Mouse (Mus musculus): Measurements from ENCODE around the gene Gm44973. TPM values are rescaled to one million over a fixed set of nuclear protein-coding genes. Genes with fewer than 3 reads are reported as not detected.

Gene Gm44973
- polyA plus RNA-seq (2016; fragmentation: Nextera tagmentation; extraction: Ambion mirVana), result 1.0 and 1.1 TPM in 2 replicates

DNA sequence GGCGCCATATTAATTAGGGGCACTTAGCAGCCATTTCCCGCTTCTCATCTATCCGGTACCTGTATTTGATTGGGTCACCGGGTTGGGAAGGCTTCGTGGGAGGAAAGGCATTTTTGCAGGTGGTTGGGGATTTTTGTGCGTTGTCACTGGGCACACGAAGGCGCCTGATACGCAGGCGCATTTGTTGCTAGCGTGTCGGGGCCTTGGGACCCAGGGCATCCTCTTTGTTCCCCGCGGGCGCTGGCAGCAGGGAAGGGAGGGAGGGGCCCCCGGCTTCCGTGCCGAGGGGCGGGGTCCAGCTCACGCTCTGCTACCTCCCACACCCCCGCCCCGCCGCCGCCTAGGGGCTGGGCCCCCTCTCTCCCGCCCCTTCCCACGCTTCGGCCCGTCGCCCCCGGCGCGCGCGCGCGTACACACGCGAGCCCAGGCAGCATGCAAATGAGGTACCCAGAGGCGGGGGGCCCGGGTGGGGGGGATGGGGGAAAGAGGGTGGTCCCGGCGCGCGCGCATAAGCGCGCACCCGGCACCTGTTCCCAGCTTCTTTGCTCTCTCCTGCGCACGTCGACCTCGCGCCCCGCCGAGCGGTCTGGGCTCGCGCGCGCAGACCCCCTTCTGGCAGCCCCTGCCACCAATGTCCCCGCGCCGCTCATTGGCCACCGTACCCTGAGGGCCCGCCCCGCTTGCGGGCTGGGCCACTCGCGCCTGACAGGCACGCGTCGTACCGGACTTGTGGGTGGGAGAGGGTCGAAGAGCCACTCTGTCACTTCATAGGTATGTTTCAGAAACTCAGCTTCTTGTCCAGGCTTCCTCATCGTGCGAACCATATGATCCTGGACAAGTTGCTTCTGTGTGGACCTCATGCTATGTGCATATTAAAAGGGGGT, at the start of gene Gm44973:
Gm44973 (plus strand) TSS at position 379 of the 884 bp plus-strand sequence.
- H3K27me3 ChIP-seq (ENCODE audit: poor library complexity, severe bottlenecking), result no peaks in the 10 kb centered on the region
- under 1% methylated on average over 57 of the region's 76 CpGs for WGBS

DNA sequence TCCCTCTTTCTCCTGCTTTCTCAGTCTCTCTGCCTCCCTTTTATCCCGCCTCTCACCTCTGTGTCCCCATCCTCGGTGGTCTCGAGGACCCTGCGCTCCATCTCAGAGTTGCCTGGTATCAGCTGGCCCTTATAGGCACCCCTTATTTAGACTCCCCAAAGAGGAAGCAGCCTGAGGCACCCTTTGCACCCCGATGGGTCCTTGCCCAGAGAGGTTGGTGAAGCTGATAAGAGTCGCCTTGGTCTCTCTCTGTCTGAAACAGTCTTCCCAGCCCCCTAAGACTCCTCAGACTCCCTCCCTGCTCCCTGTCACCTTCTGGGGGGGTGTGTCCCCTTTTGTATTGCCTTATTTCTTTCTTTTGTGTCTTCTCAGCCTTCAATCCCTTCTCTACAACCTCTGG, 44.2 kb upstream of the Gm44973 start, which contains the start of gene Sbk3:
Sbk3 (minus strand) TSS at position 101 of the 400 bp plus-strand sequence.
- no peak for DNase-seq (ENCODE audit: extremely low spot score, low spot score)

More for the DNA sequence above, at the start of gene Gm44973:
- Histone ChIP-seq H3K27ac (peak within 1 kb of the TSS; percentile 96), H3K4me1 (peaks cover 25% of the 10 kb centered on the region), H3K36me3 (replicated peaks) (peaks cover 44% of the 10 kb centered on the region), H3K9me3 (peaks cover 16% of the 10 kb centered on the region; the same call in 1 of the 2 replicates), H3K4me3 (peak within 1 kb of the TSS; percentile 73)
- peak; percentile 95 for DNase-seq (ENCODE audit: extremely low spot score, low spot score)

DNA sequence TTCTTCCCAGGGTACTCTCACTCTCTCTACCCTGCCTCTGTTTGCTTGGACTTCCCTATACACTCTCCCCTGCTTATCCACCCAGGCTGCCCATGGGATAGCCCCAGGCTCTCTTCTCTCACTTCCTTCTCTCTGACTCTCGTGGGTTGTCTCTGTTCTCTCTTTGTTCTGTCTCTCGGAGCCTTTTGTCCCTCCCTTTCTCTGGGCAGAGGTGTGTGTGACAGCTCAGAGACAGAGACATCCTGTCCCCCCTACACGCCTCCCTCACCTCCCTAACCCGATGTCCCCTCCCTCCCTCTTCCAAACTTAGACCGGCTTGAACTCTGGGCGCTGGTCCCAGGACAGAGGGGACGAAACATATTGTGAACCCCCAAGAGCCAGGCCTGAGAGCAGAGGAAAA, 43.6 kb upstream of the Gm44973 start:
- no peak for DNase-seq (ENCODE audit: extremely low spot score, low spot score)
- 30% methylated on average over 7 of the region's 7 CpGs for whole genome bisulfite sequencing

More for the DNA sequence above, 44.2 kb upstream of the Gm44973 start, which contains the start of gene Sbk3:
- peaks cover 17% of the 10 kb centered on the region for H3K4me1 ChIP-seq
- no peaks in the 10 kb centered on the region for H3K9me3 ChIP-seq
- H3K27me3 ChIP-seq (ENCODE audit: poor library complexity, severe bottlenecking), result no peaks in the 10 kb centered on the region
- H3K27ac ChIP-seq, result 0 out of 2 replicates have a peak within 1 kb of the TSS, but pooled peaks have one; percentile 37
- no peaks in the 10 kb centered on the region for H3K36me3 ChIP-seq (replicated peaks)
- WGBS, result 44% methylated on average over 6 of the region's 6 CpGs
- no peak within 1 kb of the TSS for H3K4me3 ChIP-seq

DNA sequence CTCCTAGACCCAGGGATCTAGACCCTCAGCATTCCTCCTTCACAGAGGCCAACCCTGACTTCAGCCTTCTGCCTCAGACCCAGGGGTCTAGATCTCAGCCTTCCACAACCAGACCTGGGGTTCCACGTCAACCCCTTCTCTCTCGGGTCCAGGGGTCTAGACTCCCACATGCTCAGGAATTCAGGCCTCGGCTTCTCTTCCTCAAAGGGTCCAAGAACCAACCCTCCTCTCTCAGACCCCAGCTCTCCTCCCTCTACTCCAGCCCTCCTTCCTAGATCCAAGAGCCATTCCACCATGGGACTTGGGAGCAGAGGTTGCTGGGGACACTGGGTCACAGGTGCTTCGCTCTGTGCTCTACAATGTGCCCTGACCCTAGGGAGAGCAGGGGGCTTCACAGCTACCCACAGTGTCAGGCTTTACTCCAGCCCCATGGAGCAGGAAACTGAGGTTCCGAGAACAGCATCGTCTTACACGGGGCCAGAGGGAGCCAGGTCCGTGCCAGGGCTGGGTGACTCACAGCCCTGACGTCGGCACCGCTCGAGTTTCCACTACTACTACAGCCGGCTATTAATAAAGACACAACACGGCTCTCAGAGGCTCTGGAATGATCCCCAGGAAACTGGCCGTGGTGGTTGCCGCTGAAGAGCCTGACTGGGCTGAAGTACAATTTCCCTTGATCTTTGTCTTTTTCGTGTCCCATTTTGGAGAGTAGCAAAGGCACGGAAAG, 42.8 kb upstream of the Gm44973 start:
- no peaks in the 10 kb centered on the region for H3K27me3 ChIP-seq (ENCODE audit: poor library complexity, severe bottlenecking)
- 81% methylated on average over 18 of the region's 18 CpGs for WGBS

More for the DNA sequence above, 43.6 kb upstream of the Gm44973 start:
- Histone ChIP-seq H3K27ac (0 out of 2 replicates have a peak overlapping the region, but pooled peaks have one; percentile 1), H3K36me3 (replicated peaks) (no peaks in the 10 kb centered on the region), H3K4me3 (no peak overlapping the region), H3K4me1 (peaks cover 17% of the 10 kb centered on the region), H3K9me3 (no peaks in the 10 kb centered on the region), H3K27me3 (ENCODE audit: poor library complexity, severe bottlenecking) (no peaks in the 10 kb centered on the region)

DNA sequence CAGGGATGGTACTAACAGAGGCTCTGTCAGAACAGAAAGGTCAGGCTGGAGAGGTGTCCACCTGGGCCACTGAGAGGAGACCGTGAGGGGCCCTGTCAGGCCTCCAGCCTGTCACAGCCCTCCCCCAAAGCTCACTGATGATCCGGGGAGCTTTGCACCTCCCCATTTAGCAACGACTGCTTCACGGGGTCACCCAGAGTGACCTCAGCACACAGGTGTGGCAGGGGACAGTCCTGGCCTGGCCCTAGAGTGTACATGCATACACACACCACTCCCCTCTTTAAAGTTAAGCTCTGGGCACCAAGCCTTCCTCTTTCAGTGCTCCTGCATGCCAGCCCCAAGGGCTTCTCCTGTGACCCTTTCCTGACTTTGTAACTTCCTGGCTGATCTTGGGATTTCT, 39.8 kb upstream of the Gm44973 start:
- no peaks in the 10 kb centered on the region for H3K36me3 ChIP-seq (replicated peaks)
- DNase-seq (ENCODE audit: extremely low spot score, low spot score), result no peak
- peaks cover 15% of the 10 kb centered on the region for H3K4me1 ChIP-seq
- H3K27ac ChIP-seq, result no peak overlapping the region
- H3K4me3 ChIP-seq, result no peak overlapping the region
- 65% methylated on average over 4 of the region's 4 CpGs for WGBS
- H3K9me3 ChIP-seq, result peaks cover 3% of the 10 kb centered on the region; the same call in 1 of the 2 replicates
- H3K27me3 ChIP-seq (ENCODE audit: poor library complexity, severe bottlenecking), result no peaks in the 10 kb centered on the region

More for the DNA sequence above, 42.8 kb upstream of the Gm44973 start:
- H3K36me3 ChIP-seq (replicated peaks), result no peaks in the 10 kb centered on the region
- peaks cover 3% of the 10 kb centered on the region; the same call in 1 of the 2 replicates for H3K9me3 ChIP-seq
- H3K4me1 ChIP-seq, result peaks cover 17% of the 10 kb centered on the region
- no peak for DNase-seq (ENCODE audit: extremely low spot score, low spot score)
- no peak overlapping the region for H3K4me3 ChIP-seq
- H3K27ac ChIP-seq, result 0 out of 2 replicates have a peak overlapping the region, but pooled peaks have one; percentile 1

DNA sequence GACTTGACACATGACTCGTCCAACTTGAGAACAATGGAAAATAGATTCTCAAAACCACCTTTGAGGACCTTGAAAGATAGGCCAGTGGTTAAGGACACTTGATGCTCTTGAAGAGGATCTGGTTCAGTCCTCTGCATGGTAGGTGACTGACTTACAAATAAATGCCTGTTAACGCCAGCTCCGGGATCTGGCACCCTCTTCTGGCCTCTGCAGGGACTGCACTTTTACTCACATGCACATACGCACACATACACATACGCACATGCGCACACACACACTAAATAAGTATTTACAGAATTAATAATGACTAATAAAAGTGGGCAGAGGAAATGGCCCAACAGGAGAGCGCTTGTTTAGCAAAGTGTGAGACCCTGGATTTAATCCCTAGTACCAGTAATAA, 38.5 kb upstream of the Gm44973 start:
- 92% methylated on average over 7 of the region's 7 CpGs for WGBS
- Histone ChIP-seq H3K27me3 (ENCODE audit: poor library complexity, severe bottlenecking) (no peaks in the 10 kb centered on the region), H3K9me3 (peaks cover 3% of the 10 kb centered on the region; the same call in 1 of the 2 replicates), H3K36me3 (replicated peaks) (no peaks in the 10 kb centered on the region), H3K4me3 (no peak overlapping the region), H3K27ac (no peak overlapping the region), H3K4me1 (peaks cover 2% of the 10 kb centered on the region; the same call in 1 of the 2 replicates)
- DNase-seq (ENCODE audit: extremely low spot score, low spot score), result no peak

DNA sequence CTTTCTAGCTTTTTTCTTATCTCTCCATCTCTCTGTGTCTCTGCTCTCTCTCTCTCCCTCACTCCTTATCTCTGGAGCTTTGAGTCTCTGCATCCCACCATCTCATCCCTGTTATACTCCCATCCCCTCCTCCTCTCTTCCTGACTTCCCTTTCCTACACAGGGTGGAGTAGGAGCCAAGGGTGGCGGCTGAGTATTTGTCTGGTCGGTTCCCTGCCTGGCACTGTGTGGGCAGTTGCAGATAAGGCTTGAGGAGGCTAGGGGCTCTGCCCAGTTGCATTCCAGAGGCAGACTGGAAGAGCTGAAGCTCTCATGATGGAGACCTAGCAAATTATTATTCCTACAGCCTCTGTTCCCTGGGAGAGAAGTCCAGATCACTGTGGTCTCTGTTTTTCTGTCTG, 27.0 kb upstream of the Gm44973 start:
- Histone ChIP-seq H3K27ac (no peak overlapping the region), H3K4me1 (peaks cover 3% of the 10 kb centered on the region; the same call in 1 of the 2 replicates), H3K4me3 (no peak overlapping the region), H3K27me3 (ENCODE audit: poor library complexity, severe bottlenecking) (peaks cover 18% of the 10 kb centered on the region), H3K9me3 (peaks cover 18% of the 10 kb centered on the region), H3K36me3 (replicated peaks) (peaks cover 28% of the 10 kb centered on the region)
- DNase-seq (ENCODE audit: extremely low spot score, low spot score), result no peak
- 64% methylated on average over 2 of the region's 2 CpGs for WGBS

DNA sequence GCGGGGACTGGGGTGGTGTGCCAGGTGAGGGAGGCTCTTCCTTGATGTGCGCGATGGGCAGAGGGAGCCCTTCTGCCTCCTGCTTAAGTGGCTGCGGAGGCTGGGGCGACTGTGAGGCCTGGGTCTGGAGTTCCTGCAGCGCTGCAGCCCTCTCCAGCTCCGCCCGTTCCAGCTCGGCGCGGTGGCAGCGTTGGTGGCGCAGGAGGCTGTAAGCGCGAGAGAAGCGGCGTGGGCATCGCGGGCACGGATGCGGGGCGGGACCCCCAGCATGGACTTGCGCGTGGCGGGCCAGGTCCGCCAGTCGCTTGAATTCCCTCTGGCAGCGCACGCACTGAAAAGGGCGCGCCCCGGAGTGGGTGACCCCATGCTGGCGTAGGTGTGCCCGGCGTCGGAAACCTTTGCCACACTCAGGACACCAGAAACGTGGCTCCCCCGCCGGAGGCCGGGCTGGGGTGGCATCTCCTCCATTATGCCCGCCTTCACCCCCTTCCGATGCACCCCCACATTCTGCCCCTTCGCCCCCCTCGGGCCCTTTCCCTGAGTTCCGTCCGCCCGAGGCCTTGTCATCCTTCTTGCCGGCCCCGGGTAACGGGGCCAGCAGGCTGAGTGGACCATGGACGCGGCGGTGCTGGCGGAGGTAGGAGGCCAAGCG, 21.8 kb upstream of the Gm44973 start:
- WGBS, result 23% methylated on average over 55 of the region's 55 CpGs
- H3K4me3 ChIP-seq, result peak overlapping the region; percentile 82
- H3K36me3 ChIP-seq (replicated peaks), result peaks cover 43% of the 10 kb centered on the region
- 0 out of 2 replicates have a peak overlapping the region, but pooled peaks have one; percentile 17 for H3K27ac ChIP-seq
- H3K27me3 ChIP-seq (ENCODE audit: poor library complexity, severe bottlenecking), result peaks cover 36% of the 10 kb centered on the region
- peaks cover 38% of the 10 kb centered on the region for H3K4me1 ChIP-seq
- no peak for DNase-seq (ENCODE audit: extremely low spot score, low spot score)
- H3K9me3 ChIP-seq, result peaks cover 35% of the 10 kb centered on the region

DNA sequence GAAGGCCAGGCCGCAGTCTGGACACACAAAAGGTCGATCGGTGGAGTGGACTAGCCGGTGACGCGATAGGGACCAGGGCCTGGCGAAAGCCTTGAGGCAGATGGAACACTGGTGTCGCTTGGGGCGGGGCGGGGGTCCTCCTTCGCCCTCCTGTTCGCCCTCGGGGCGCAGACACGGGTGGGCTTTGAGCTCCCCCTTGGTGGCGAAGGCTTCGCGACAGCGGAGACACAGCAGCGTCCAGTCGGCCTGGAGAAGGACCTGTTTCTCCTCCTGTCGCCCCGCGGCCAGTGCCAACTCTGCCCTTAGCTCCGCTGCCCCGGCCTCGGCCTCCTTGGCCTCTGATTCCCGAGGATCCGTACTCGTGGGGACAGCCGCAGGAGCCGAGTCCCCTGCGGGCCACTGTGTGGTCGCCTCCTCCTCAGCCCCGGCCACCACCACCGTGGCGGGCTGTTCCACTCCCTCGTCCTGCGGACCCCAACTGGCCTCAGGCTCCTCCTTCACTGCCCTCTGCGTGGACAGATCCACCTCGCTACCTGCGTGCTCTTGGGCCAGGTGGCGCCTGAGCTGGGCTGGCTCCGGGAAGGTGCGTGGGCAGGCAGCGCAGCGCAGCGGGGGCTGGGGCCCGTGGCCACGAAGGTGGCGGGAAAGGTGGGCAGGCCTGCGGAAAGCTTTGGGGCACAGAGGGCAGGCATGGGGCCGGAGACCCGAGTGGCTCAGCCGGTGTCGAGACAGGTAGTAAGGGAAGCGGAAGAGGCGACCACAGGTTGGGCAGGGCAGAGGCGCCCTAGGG, 21.1 kb upstream of the Gm44973 start:
- Histone ChIP-seq H3K4me1 (peaks cover 38% of the 10 kb centered on the region), H3K9me3 (peaks cover 35% of the 10 kb centered on the region), H3K27ac (no peak overlapping the region), H3K4me3 (peak overlapping the region; percentile 82), H3K27me3 (ENCODE audit: poor library complexity, severe bottlenecking) (peaks cover 36% of the 10 kb centered on the region), H3K36me3 (replicated peaks) (peaks cover 43% of the 10 kb centered on the region)
- WGBS, result 50% methylated on average over 59 of the region's 59 CpGs
- DNase-seq (ENCODE audit: extremely low spot score, low spot score), result no peak

DNA sequence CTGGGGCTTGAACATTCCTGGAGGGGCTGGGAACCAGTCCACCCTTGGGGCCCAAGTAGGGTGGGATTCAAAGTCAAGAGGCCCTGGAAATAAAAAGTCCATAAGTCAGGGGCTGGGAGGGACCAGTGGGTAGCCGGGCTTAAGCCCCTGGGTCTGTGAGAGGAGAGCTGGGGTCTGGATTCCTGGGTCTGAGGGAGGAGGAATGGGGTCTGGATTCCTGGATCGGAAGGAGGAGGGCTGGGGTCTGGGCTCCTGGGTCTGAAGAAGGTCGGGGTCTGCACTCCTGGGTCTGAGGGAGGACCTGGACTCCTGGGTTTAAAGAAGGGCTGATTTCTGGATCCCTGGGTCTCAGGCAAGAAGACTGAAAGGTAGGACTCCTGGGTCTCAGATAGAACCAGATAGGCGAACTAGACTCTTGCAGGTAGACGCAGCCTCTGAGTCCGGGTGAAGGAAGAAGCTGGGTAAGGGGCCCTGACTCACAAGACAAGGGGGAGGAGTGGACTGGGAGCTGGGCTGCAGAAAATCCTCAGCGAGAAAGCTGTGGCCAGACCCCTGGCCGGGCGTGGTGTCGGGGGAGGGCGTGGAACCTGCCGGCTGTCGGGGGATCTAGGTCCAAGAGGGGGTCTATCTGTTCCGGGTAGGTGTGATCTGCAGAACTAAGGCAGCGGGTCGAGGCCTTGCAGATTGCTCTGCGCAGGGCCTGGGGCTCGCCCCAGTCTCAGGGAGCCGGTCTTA, 19.9 kb upstream of the Gm44973 start:
- H3K36me3 ChIP-seq (replicated peaks), result peaks cover 42% of the 10 kb centered on the region
- no peak for DNase-seq (ENCODE audit: extremely low spot score, low spot score)

More for the DNA sequence above, 19.9 kb upstream of the Gm44973 start:
- Histone ChIP-seq H3K4me3 (peak overlapping the region; percentile 82), H3K4me1 (peaks cover 38% of the 10 kb centered on the region), H3K27ac (peak overlapping the region; percentile 90), H3K27me3 (ENCODE audit: poor library complexity, severe bottlenecking) (peaks cover 36% of the 10 kb centered on the region), H3K9me3 (peaks cover 35% of the 10 kb centered on the region)
- 7% methylated on average over 19 of the region's 19 CpGs for WGBS

Measured in forebrain, embryonic 10.5 days (tissue).